Mouse (Mus musculus) embryo, embryonic 11 days (tissue): Measurements from ENCODE around the gene Exosc3.
A peak's percentile ranks its signal among the peaks of the same experiment; 100 is the strongest.

Experiments
- DNase-seq: peaks from one replicate; pipeline ENCODE4 v3.0.0-alpha.2; 2015

The Exosc3 gene

DNA sequence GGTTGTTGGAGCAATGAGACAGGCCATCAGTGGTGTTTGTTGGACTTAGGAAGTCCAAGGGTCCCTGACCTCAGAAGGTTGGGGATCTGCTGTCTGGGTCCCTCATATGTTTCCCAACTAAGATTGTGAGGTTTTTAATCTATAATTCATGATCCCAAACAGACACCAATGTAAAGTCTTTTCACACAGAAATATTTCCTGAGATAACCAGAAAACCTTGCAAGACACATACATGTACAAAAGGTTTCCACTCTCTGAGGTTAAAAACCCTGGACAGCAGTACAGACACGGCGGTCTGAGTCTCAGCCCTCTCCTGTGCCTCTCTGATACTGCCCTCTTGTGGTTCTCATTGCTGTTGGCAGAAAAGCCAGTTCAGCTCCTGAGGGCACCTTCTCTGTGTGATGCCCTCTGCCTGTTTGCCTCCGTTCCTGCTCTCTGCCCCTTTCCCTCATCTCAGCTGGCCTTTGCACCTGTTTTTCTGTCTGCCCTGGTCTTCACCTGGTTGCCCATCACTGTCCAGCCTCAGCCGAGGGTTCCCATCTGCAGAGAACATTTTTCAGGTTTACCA, 62.5 kb downstream of the Exosc3 start:
- DNase-seq = peak; percentile 77

DNA sequence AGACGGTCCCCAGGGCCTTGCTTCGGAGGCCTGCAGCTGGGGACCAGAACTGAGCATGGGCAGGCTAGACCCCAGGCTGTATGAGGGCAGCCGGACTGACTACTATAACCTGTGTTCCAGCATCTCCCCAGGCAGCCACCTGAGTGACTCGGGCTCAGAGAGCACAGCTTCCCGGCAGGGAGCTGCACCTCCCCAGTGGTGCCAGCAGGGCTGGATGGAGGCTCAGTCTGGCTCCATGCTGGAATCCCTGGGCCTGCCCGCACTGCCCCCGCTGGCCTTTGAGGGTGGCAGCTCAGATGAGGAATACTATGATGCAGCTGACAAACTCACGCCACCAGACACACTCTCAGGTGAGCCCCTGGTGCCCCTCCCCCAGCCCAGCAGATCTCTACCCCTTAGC, 63.2 kb downstream of the Exosc3 start:
- DNase-seq = no peak

DNA sequence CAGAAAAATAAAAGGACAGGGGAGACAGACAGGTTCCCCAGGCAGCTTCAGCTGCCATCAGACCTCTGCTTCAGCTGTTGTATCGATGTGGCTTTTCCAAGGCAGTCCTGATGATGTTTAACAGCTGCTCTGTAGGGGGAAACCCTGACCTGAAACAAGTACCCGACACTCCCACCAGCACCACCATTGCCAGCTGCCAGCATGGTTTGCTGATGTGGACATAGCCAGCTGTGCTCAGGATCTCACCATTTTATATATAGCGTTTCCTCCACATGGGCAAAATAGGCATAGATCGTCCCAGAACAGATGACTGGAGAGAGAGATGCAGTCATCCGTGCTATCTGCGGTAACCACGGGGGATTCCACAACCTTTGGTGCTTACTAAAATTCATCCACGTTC, 66.8 kb downstream of the Exosc3 start:
- DNase-seq = no peak

DNA sequence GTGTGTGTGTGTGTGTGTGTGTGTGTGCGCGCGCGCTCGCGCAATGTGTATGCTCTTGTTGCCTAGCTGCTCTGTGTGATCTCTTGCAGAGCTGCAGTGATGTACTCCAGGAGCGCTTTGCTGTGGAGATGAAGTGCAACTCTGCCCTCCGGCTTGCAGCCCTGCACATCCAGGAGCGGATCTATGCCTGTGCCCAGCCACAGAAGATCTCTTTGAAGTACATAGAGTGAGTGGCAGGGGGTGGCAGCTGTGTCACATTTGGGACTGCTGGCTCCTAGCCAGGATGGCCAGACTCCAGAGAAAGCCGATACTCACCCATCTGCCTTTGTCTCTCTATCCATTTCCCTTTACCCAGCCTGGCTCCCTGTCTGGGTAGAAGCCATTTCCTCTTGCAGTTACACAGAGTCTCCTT, 71.5 kb downstream of the Exosc3 start:
- DNase-seq = peak; percentile 43

DNA sequence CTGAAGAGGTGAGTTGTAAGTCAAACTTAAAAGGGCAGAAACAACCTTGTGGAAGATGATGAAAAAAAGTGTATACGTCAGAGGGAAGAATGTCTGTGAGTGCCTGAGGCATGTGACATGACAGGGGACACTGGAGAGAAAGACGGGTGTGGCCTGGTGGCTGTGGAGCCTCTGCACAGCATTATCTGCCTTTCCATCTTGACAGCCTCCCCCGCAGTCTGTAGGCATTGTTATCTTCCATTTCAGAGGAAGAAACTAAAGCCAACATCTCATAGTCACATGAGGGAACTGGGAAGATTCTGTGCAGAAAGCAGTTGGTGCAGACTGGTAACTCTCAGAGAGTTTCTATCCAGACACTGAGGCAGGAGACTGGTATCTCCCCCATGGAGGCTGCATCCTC, 74.6 kb downstream of the Exosc3 start:
- DNase-seq = no peak
